Mouse (Mus musculus) intestine, embryonic 14.5 days (tissue): ENCODE results near the gene Dlx3. TPM values are rescaled to one million over a fixed set of nuclear protein-coding genes. Genes with fewer than 3 reads are reported as not detected.
A peak's percentile ranks its signal among the peaks of the same experiment; 100 is the strongest.

Source experiments
- ATAC-seq: fragments of 200-750 bp; cut with Nextera tagmentation; replicated peaks from 2 replicates; pipeline ENCODE4 v1.8.0; 2017; ENCODE audit warnings: low read depth, moderate number of reproducible peaks, moderate TSS enrichment, moderate library complexity; ENCODE audit not compliant: low FRiP score, low TSS enrichment
- DNase-seq: peaks from one replicate; pipeline ENCODE4 v3.0.0-alpha.2; 2018; ENCODE audit warnings: low spot score
- H3K27ac ChIP-seq: fragments of 300-500 bp; sonication (generic); 2 replicates; pipeline ENCODE4 v1.5.1; 2014; ENCODE audit warnings: low read depth, mild to moderate bottlenecking, control low read depth
- H3K27me3 ChIP-seq: fragments of 300-500 bp; sonication (generic); replicated peaks from 2 replicates; pipeline ENCODE4 v1.6.1; 2014; ENCODE audit warnings: low read length, control low read depth; ENCODE audit not compliant: control insufficient read depth, insufficient read depth
- H3K36me3 ChIP-seq: fragments of 300-500 bp; sonication (generic); 2 replicates; pipeline ENCODE4 v1.6.1; 2014; ENCODE audit warnings: low read length, control low read depth; ENCODE audit not compliant: control insufficient read depth, insufficient read depth
- H3K4me1 ChIP-seq: fragments of 300-500 bp; sonication (generic); replicated peaks from 2 replicates; pipeline ENCODE4 v1.6.1; 2014; ENCODE audit warnings: low read length, control low read depth, mixed read lengths; ENCODE audit not compliant: control insufficient read depth, insufficient read depth
- H3K4me2 ChIP-seq: fragments of 300-500 bp; sonication (generic); 2 replicates; pipeline ENCODE4 v1.6.1; 2014; ENCODE audit warnings: low read length
- H3K4me3 ChIP-seq: fragments of 300-500 bp; sonication (generic); 2 replicates; pipeline ENCODE4 v1.5.1; 2014; ENCODE audit warnings: low read depth, low read length, control low read depth, mixed read lengths
- H3K9ac ChIP-seq: fragments of 300-500 bp; sonication (generic); 2 replicates; pipeline ENCODE4 v1.6.1; 2014; ENCODE audit warnings: mild to moderate bottlenecking, low read length
- H3K9me3 ChIP-seq: fragments of 300-500 bp; sonication (generic); 2 replicates; pipeline ENCODE4 v1.6.1; 2016; ENCODE audit warnings: low read length, control low read depth; ENCODE audit not compliant: control insufficient read depth
- WGBS: fragments of 180-500 bp; shearing (Covaris S2); extraction: QIAGEN DNeasy Blood & Tissue Kit; methylation state at CpG from one replicate; pipeline ENCODE4 v1.1.7; 2014; 5-methylcytosine and 5-hydroxymethylcytosine counted together
- polyA plus RNA-seq: library from polyadenylated mRNA; unstranded; fragments of >200 nt; fragmentation: Nextera tagmentation; extraction: Ambion mirVana; gene quantifications from 2 replicates; pipeline ENCODE4 v1.2.1, GENCODE M21; 2014

Gene Dlx3
- 0.72 and 0.91 TPM in 2 replicates for polyA plus RNA-seq

DNA sequence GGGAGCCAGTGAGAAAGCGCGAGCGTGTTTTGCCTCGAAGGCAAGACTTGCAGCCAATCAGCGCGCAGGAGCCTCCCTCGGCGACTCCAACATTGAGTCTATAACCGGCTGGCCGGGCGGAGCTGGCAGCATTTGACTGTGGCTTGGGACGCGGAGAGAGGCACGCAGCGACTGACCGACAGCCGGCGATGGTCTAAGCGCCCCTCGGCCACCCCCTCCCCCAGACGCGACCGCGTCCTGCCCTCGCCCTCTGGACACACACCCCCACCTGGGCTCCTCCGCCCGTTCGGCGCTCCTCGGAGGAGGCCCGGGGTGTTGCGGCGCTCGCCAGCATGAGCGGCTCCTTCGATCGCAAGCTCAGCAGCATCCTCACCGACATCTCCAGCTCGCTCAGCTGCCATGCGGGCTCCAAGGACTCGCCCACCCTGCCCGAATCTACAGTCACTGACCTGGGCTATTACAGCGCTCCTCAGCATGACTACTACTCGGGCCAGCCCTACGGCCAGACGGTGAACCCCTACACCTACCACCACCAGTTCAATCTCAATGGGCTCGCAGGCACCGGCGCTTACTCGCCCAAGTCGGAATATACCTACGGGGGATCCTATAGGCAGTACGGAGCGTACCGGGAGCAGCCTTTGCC lies at the start of gene Dlx3:
Gene Dlx3, plus strand, starts transcription at position 130 of the 643 bp plus-strand sequence.
- Histone ChIP-seq H3K4me2 (peak within 1 kb of the TSS; percentile 55), H3K4me3 (peak within 1 kb of the TSS; percentile 34), H3K27me3 (peaks cover 76% of the 10 kb centered on the region), H3K36me3 (no peaks in the 10 kb centered on the region), H3K9me3 (no peaks in the 10 kb centered on the region), H3K9ac (no peak within 1 kb of the TSS), H3K27ac (no peak within 1 kb of the TSS), H3K4me1 (peaks cover 16% of the 10 kb centered on the region)
- DNase-seq: peak; percentile 77
- WGBS: under 1% methylated on average over 53 of the region's 55 CpGs
- peak; percentile 26 for ATAC-seq

DNA sequence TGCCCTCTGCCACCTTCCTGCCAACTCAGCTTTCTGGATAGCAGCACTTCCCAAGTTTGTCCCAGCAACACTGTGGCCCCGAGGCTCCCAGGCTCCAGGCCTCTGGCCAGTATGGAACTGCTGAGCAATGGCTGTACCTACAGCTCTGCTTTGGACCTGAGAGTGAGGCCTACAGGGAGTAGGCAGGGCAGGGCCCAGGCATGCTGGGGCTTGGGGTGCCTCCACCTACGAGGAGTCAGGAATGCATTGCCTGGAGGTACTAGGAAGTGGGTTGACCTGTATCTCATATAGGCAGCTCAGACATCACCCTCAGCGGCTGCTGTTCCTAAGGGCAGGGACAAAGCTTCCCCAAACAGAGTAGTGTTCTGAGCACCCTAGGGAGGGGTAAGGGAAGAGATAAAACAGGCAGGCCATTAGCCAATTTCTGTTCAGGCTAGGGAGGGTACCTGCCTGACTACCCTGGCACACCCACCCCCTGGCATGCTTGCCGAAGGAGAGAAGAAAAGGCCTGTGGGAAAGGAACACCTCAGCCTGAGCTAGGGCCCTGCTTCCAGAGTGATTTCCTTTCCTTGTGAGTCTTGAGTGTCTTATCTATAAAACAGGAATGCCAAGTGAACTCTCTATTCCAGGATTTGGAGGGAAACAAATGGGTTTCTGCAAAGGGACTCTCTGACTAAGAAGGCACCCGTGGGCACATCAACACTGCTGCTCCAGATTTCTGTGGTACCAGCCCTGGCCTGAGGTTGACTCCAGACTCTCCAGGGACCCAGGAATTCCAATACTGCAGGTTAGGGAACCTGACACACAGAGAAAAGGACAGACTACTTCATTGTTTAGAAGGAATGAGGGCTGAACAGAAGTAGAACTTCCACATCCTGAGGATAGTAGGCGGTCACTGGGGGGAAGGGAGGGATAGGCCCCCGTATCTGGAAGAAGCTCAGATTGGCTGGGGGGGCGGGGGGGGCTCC lies 49.5 kb upstream of the Dlx3 start:
- DNase-seq (no peak), ATAC-seq (no peak)
- Histone ChIP-seq H3K4me1 (peaks cover 40% of the 10 kb centered on the region), H3K9ac (no peak overlapping the region), H3K27ac (peak overlapping the region; percentile 29; the same call in 1 of the 2 replicates), H3K27me3 (no peaks in the 10 kb centered on the region), H3K36me3 (0 out of 2 replicates have a peak, but pooled peaks cover 5% of the 10 kb centered on the region), H3K4me2 (no peak overlapping the region), H3K9me3 (no peaks in the 10 kb centered on the region), H3K4me3 (no peak overlapping the region)
- 72% methylated on average over 8 of the region's 8 CpGs for WGBS

DNA sequence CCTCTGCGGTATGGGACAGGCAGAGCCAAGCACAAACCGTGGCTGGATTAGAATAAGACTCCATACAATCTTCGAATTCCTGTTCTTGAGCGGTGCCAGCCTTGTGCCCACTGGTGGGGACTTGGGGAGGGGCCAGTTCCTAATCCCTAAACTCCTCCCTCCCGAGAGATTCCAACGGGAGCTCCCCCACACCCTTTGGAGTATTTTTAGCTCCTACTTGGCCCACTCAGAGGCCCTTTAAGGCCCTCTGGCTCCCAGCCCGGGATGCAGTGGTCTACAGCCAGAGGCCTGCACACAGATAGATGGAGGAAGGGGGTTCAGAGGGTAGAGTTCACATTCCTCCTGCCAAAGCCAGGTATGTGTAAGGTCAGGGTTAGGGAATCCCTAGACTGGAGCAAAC lies 48.7 kb upstream of the Dlx3 start:
- DNase-seq: no peak
- 0 out of 2 replicates have a peak, but pooled peaks have one; percentile 24 for ATAC-seq
- 56% methylated on average over 7 of the region's 7 CpGs for WGBS
- Histone ChIP-seq H3K27ac (peak overlapping the region; percentile 29; the same call in 1 of the 2 replicates), H3K4me1 (peaks cover 46% of the 10 kb centered on the region), H3K4me2 (no peak overlapping the region), H3K27me3 (no peaks in the 10 kb centered on the region), H3K4me3 (no peak overlapping the region), H3K36me3 (no peaks in the 10 kb centered on the region), H3K9me3 (no peaks in the 10 kb centered on the region), H3K9ac (no peak overlapping the region)

DNA sequence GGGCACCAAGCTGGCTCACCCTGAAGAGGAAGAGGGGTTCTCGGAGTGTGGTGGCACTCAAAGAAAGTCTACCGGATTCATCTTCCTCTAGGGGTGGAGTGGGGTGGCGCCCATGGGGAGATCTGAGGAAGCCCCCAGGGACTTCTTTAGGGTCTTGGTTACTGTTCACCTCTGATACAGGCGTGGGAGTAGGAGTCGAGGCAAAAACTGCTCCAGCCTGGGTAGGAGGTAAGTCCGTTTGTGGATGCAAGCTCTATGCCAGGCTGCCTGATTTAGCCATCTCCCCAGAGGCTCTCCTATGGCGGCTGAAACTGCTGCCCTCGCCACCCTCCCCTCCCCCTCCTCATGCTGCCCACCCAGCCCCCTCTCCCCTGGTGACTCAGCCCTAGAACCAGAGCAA lies 47.8 kb upstream of the Dlx3 start:
- no peaks in the 10 kb centered on the region for H3K9me3 ChIP-seq
- no peak overlapping the region for H3K4me3 ChIP-seq
- no peak for DNase-seq
- no peaks in the 10 kb centered on the region for H3K36me3 ChIP-seq
- 80% methylated on average over 8 of the region's 8 CpGs for WGBS
- H3K9ac ChIP-seq: no peak overlapping the region
- peaks cover 46% of the 10 kb centered on the region for H3K4me1 ChIP-seq
- H3K27me3 ChIP-seq: no peaks in the 10 kb centered on the region
- ATAC-seq: no peak
- no peak overlapping the region for H3K27ac ChIP-seq
- H3K4me2 ChIP-seq: no peak overlapping the region

DNA sequence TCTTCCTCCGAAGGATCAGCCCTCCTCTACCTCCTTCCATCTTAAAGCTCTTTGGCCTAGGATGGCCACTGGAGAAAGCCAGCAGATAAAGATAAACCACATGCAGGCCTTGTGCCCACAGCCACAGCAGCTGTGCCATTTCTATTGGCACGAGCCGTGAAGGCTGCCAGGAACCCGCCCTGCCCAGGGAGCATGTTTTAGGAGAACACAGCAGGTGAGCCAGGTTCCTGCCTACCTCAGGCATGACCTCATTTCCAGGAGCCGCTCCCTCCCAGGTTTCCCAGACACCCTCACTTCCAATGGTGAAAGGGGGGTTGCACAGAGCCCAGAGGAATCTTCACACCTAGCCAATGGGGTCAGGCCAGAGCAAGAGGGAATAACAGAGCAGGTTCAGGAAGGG lies 47.1 kb upstream of the Dlx3 start:
- WGBS: 68% methylated on average over 5 of the region's 5 CpGs
- peaks cover 5% of the 10 kb centered on the region; the same call in 1 of the 2 replicates for H3K27me3 ChIP-seq
- H3K9me3 ChIP-seq: no peaks in the 10 kb centered on the region
- H3K4me1 ChIP-seq: peaks cover 47% of the 10 kb centered on the region
- H3K4me2 ChIP-seq: no peak overlapping the region
- no peaks in the 10 kb centered on the region for H3K36me3 ChIP-seq
- ATAC-seq (no peak), DNase-seq (no peak)
- H3K4me3 ChIP-seq: no peak overlapping the region
- H3K27ac ChIP-seq: no peak overlapping the region
- no peak overlapping the region for H3K9ac ChIP-seq

DNA sequence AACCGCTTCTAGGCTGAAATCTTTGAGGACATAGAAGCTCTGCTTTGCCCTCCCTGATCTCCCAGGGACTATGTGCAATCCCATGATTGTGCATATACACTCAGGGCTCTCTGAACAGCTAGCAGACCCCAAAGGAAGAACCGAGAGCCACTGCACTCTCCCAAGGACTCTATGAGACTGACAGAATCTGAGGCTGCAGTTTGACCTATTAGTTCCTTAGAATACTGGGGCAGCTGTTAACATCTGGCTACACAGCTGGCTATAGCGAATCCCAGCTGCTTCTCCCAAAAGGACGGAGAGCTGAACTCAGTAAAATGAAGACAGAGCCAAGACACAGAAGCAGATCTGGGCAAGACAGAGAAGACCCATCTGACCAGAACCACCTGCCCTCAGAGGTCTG lies 46.1 kb upstream of the Dlx3 start:
- H3K9me3 ChIP-seq: no peaks in the 10 kb centered on the region
- no peaks in the 10 kb centered on the region for H3K36me3 ChIP-seq
- 48% methylated on average over 4 of the region's 4 CpGs for WGBS
- peaks cover 8% of the 10 kb centered on the region; the same call in 1 of the 2 replicates for H3K27me3 ChIP-seq
- H3K4me3 ChIP-seq: 0 out of 2 replicates have a peak overlapping the region, but pooled peaks have one; percentile 6
- no peak overlapping the region for H3K9ac ChIP-seq
- peak overlapping the region; percentile 81 for H3K4me2 ChIP-seq
- ATAC-seq (no peak), DNase-seq (no peak)
- H3K27ac ChIP-seq: no peak overlapping the region
- peaks cover 54% of the 10 kb centered on the region for H3K4me1 ChIP-seq

DNA sequence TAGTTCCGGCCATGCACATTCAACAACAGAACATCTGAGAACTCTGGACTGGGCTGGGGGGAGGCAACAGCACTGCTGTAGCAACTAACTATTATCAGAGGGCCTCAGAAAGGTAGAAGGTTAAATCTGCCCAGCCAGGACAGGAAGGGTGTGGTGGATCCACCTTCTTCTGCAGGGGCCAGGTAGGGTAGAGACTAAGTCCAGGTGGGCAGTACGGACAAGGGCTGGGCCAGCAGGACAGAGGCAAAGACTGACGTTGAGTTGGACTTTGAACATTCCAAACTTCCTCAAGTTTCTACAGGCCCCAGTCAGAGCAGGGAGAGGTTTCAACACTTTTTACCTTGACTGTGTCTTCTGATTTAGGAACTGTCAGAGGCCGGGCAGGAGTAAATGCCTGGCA lies 45.2 kb upstream of the Dlx3 start:
- peaks cover 63% of the 10 kb centered on the region for H3K4me1 ChIP-seq
- 0 out of 2 replicates have a peak, but pooled peaks have one; percentile 10 for ATAC-seq

DNA sequence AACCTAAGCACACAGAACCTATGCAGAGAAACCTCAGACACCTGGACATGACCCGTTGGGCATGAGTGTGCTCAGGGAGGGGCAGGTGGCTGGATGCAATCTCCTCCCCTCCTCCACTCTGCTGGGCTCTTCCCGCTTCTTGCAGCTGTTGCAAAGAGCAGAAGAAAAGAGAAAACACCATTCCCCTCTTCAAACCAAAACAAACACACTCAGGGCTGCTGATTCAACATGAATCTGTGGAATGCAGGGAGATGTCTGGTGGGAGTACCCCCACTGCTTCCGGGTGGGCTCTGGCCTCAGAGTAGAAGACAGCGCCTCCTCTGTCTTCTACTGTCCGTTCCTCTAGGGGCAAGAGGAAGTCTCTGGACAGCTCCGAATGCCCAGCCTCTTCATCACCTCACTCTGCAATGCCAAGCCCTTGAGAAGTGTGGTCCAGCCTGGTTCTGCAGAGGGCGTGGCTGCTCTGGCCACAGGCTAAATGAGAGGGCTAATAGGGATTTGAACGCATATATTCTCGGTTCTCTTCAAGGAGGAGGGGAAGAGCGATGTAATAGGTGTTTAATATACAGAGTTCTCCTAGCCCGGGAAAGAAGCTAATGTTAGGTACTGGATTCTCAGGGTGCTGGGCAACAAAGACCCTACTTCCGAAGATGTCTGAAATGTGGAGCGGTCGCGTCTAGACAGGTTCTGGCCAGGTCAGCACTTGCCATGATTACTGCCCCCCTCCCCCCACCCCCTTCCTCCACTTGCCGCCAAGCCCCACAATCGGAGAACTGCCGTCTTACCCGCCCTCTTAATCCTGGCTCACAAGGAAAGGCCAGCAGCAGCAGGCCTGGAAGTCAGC lies 44.5 kb upstream of the Dlx3 start:
- Histone ChIP-seq H3K4me3 (peak overlapping the region; percentile 52), H3K9me3 (no peaks in the 10 kb centered on the region), H3K27me3 (peaks cover 8% of the 10 kb centered on the region; the same call in 1 of the 2 replicates), H3K4me1 (peaks cover 66% of the 10 kb centered on the region), H3K36me3 (no peaks in the 10 kb centered on the region), H3K9ac (peak overlapping the region; percentile 60), H3K4me2 (peak overlapping the region; percentile 81), H3K27ac (peak overlapping the region; percentile 69)
- WGBS: 5% methylated on average over 19 of the region's 19 CpGs
- peak; percentile 9; the same call in 1 of the 2 replicates for ATAC-seq
- peak; percentile 65 for DNase-seq

More for the DNA sequence above, 45.2 kb upstream of the Dlx3 start:
- Histone ChIP-seq H3K27me3 (peaks cover 8% of the 10 kb centered on the region; the same call in 1 of the 2 replicates), H3K36me3 (no peaks in the 10 kb centered on the region), H3K27ac (0 out of 2 replicates have a peak overlapping the region, but pooled peaks have one; percentile 28), H3K9ac (no peak overlapping the region), H3K4me3 (peak overlapping the region; percentile 52), H3K4me2 (peak overlapping the region; percentile 81), H3K9me3 (no peaks in the 10 kb centered on the region)
- peak; percentile 64 for DNase-seq
- 37% methylated on average over 4 of the region's 4 CpGs for WGBS
